Mouse (Mus musculus) G1E (cell line): ENCODE results near the gene Epn2.

Experiments used
- CTCF ChIP-seq: IDR thresholded peaks from 2 replicates; pipeline ENCODE4 v1.5.1; 2012; ENCODE audit warnings: low read depth, low read length, inconsistent platforms, mixed read lengths
- GATA1 ChIP-seq: IDR thresholded peaks from 2 replicates; pipeline ENCODE4 v1.6.1; 2012; ENCODE audit warnings: borderline replicate concordance, low read length, inconsistent platforms, mixed read lengths
- GATA2 ChIP-seq: IDR thresholded peaks from 2 replicates; pipeline ENCODE4 v1.6.1; 2012; ENCODE audit warnings: low read depth, low read length, inconsistent platforms, borderline replicate concordance
- TAL1 ChIP-seq: conservative IDR thresholded peaks from 2 replicates; pipeline ENCODE4 v1.6.1; 2012; ENCODE audit warnings: low read depth, low read length, inconsistent platforms, mixed read lengths

DNA sequence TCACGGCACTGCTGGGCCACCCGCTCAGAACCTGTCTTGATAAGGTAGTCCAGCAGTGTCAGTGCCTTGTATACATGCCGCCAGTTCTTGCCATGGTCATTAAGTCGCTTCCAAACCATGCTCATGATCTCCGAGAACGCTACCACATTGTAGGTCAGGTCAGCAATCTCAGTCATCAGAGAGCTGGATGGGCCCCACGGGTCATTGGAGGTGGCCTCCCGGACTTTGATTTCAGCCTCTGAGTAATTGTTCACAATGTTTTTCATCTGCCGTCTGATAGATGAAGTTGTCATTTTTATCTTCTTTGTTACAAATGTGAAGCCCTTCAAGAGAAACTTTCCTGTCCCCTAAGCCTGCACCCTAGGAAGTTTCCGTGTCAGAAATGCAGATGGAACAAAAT, 33.0 kb downstream of the Epn2 start:
- TF ChIP-seq CTCF (no peak), GATA1 (no peak), TAL1 (no peak), GATA2 (no peak)
